Mouse (Mus musculus) erythroblast, embryonic 14.5 days (primary cell): ENCODE data around the gene Lats2.

ENCODE experiments used
- GATA1 ChIP-seq: IDR thresholded peaks from 2 replicates; pipeline ENCODE4 v1.6.1; 2012; ENCODE audit warnings: low read length, inconsistent platforms, mixed read lengths
- TAL1 ChIP-seq: IDR thresholded peaks from 3 replicates; pipeline ENCODE4 v1.6.1; 2012; ENCODE audit warnings: low read length, inconsistent platforms, mixed read lengths

- TF ChIP-seq TAL1 (no peak), GATA1 (no peak)
Observed at GRCm38 (mm10) chr14:57694246-57694645, 63.9 kb downstream of the Lats2 start.
